Mouse (Mus musculus) neural tube, embryonic 13.5 days (tissue): Measurements from ENCODE around the gene Dgkg. TPM values are rescaled to one million over a fixed set of nuclear protein-coding genes. Genes with fewer than 3 reads are reported as not detected.

ENCODE experiments used
- ATAC-seq: fragments of 200-750 bp; cut with Nextera tagmentation; 2 replicates; pipeline ENCODE4 v1.8.0; 2017; ENCODE audit warnings: low read depth, mild to moderate bottlenecking, moderate TSS enrichment, moderate library complexity
- H3K27ac ChIP-seq: fragments of 300-500 bp; sonication (generic); replicated peaks from 2 replicates; pipeline ENCODE4 v1.5.1; 2015; ENCODE audit warnings: moderate library complexity, mild to moderate bottlenecking, inconsistent platforms
- H3K27me3 ChIP-seq: fragments of 300-500 bp; sonication (generic); 2 replicates; pipeline ENCODE4 v1.6.1; 2015; ENCODE audit warnings: mild to moderate bottlenecking, inconsistent platforms
- H3K36me3 ChIP-seq: fragments of 300-500 bp; sonication (generic); 2 replicates; pipeline ENCODE4 v1.6.1; 2015; ENCODE audit warnings: mild to moderate bottlenecking, inconsistent platforms
- H3K4me1 ChIP-seq: fragments of 300-500 bp; sonication (generic); replicated peaks from 2 replicates; pipeline ENCODE4 v1.6.1; 2015; ENCODE audit warnings: inconsistent platforms
- H3K4me2 ChIP-seq: fragments of 300-500 bp; sonication (generic); 2 replicates; pipeline ENCODE4 v1.6.1; 2015; ENCODE audit warnings: inconsistent platforms, mild to moderate bottlenecking, moderate library complexity
- H3K4me3 ChIP-seq: fragments of 300-500 bp; sonication (generic); 2 replicates; pipeline ENCODE4 v1.5.1; 2015; ENCODE audit warnings: mild to moderate bottlenecking, inconsistent platforms
- H3K9ac ChIP-seq: fragments of 300-500 bp; sonication (generic); 2 replicates; pipeline ENCODE4 v1.6.1; 2015; ENCODE audit warnings: moderate library complexity, mild to moderate bottlenecking, inconsistent platforms
- H3K9me3 ChIP-seq: fragments of 300-500 bp; sonication (generic); 2 replicates; pipeline ENCODE4 v1.6.1; 2016; ENCODE audit warnings: inconsistent platforms
- WGBS: fragments of 180-500 bp; shearing (Covaris S2); methylation state at CpG from one replicate; pipeline ENCODE4 v1.1.7; 2015; 5-methylcytosine and 5-hydroxymethylcytosine counted together
- polyA plus RNA-seq: library from polyadenylated mRNA; unstranded; fragments of >200 nt; fragmentation: Nextera tagmentation; extraction: Ambion mirVana; gene quantifications from 2 replicates; pipeline ENCODE4 v1.2.1, GENCODE M21; 2015

The Dgkg gene
- polyA plus RNA-seq, 1 experiment from 2014 or later, result 0.82 TPM

DNA sequence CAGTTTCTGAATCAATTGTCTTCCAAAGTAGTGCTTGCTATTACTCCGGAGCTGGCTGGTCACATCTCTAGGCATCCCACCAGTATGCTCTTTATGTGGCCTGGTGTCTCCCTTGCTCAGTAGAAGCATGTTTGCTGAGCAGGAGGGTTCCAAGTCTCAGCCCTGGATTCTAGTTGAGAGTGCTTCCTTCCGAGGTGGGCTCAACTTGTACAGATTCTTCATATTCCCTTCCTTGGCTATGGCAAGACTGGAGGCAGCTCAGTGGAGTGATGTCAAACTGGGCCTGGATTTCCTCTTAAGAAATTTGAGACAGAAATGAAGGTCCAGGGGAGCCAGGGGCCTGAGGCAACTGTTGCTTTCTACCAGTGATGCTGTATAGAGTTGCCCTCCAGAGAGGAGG lies 189.9 kb downstream of the Dgkg start:
- Histone ChIP-seq H3K36me3 (no peaks in the 10 kb centered on the region), H3K27ac (no peak overlapping the region), H3K9ac (no peak overlapping the region), H3K4me2 (no peak overlapping the region), H3K9me3 (no peaks in the 10 kb centered on the region), H3K4me1 (no peaks in the 10 kb centered on the region), H3K27me3 (no peaks in the 10 kb centered on the region), H3K4me3 (no peak overlapping the region)
- ATAC-seq, result no peak
- WGBS, result 91% methylated on average over 2 of the region's 2 CpGs

DNA sequence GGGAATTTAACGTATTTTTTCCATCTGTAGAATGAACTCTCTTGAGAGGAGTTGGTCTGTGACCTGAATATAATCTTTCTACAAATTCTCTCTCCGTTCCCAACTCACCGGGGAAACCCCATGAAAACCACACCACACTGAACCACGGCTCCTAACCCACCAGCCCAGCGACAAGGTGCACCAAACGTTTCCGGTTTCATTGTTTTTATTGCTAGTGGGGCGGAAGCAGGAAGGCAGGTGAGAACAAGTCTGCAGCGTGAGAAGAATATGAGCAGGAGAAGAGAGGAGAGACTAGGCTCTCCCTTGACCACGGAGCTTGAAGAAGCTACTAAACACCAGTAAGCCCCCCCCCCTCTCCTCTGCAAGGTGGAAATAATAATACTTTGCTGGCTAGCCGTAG lies 190.6 kb downstream of the Dgkg start:
- WGBS, result 80% methylated on average over 11 of the region's 11 CpGs
- ATAC-seq, result no peak
- H3K4me1 ChIP-seq, result no peaks in the 10 kb centered on the region
- H3K36me3 ChIP-seq, result no peaks in the 10 kb centered on the region
- no peak overlapping the region for H3K9ac ChIP-seq
- H3K4me3 ChIP-seq, result no peak overlapping the region
- H3K9me3 ChIP-seq, result no peaks in the 10 kb centered on the region
- no peak overlapping the region for H3K4me2 ChIP-seq
- H3K27ac ChIP-seq, result no peak overlapping the region
- no peaks in the 10 kb centered on the region for H3K27me3 ChIP-seq

- 84% methylated on average over 3 of the region's 3 CpGs for WGBS
- Histone ChIP-seq H3K27ac (no peak overlapping the region), H3K36me3 (no peaks in the 10 kb centered on the region), H3K27me3 (no peaks in the 10 kb centered on the region), H3K9me3 (no peaks in the 10 kb centered on the region), H3K4me1 (no peaks in the 10 kb centered on the region), H3K4me3 (no peak overlapping the region), H3K4me2 (no peak overlapping the region), H3K9ac (no peak overlapping the region)
- no peak for ATAC-seq
These were observed 194.8 kb downstream of the Dgkg start for GRCm38 (mm10) chr16:22462220-22462619.

DNA sequence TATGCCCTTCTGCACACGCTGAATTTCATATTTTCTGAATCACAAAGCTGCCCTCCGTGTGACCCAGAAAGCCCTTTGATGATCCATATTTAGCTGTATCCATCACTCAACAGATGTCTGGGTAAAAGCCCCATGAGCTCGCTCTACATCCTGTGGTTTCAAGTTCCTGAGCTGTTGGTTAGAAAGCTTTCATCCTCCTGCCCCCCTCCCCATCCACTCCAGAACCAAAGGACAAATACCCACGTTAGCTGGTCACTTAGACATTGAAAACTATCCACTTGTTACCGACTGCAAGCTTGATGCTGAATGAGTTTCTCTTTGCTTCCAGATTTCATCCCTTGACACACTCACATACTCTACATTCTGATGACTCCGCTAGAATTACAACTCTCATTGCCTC lies 195.3 kb downstream of the Dgkg start:
- no peak for ATAC-seq
- H3K9me3 ChIP-seq, result no peaks in the 10 kb centered on the region
- H3K4me1 ChIP-seq, result no peaks in the 10 kb centered on the region
- no peak overlapping the region for H3K4me3 ChIP-seq
- H3K27ac ChIP-seq, result no peak overlapping the region
- no peak overlapping the region for H3K9ac ChIP-seq
- no peaks in the 10 kb centered on the region for H3K27me3 ChIP-seq
- H3K36me3 ChIP-seq, result no peaks in the 10 kb centered on the region
- WGBS, result 77% methylated on average over 6 of the region's 6 CpGs
- H3K4me2 ChIP-seq, result no peak overlapping the region

DNA sequence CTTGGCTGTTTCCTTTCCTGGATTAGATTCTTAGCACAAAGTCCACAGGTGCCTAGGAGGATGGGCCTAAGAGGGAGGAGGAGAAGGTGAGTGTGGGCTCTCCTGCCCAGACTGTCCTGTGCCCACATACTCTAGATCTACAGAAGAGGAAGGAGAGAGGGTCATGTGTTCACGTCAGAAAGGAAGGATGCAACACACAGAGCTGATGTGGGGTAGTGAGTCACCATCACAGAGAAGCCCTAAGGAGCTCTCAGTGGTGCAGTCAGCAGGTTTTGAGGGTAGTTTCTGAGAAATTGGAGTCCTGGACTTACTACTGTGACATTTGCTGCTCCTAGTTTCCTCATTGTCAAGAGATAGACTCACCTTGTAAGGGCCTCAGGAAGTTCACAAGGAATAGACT lies 196.1 kb downstream of the Dgkg start:
- Histone ChIP-seq H3K9me3 (no peaks in the 10 kb centered on the region), H3K4me1 (no peaks in the 10 kb centered on the region), H3K9ac (no peak overlapping the region), H3K4me2 (no peak overlapping the region), H3K36me3 (no peaks in the 10 kb centered on the region), H3K4me3 (no peak overlapping the region), H3K27ac (no peak overlapping the region), H3K27me3 (no peaks in the 10 kb centered on the region)
- WGBS, result 71% methylated on average over 1 of the region's 1 CpGs
- no peak for ATAC-seq

DNA sequence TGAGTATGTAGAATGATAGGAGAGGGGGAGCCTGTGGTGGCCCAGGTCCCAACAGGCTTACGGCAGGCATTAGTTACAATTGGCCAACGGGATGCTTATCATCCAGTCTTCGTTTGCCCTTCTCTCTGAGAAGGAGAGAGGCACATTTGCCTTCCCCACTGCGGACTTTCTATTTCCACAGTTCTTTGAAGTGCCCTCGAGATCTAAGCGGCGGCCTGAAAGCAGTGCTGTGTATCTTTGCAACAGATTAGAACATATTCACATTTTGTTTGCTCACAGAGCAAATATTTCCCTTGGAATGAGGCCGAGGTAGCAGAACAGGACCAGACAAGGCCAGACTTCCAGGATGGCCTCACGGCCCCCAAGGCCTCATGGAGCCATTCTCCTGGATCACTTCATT lies 204.9 kb downstream of the Dgkg start:
- 88% methylated on average over 9 of the region's 9 CpGs for WGBS
- H3K27ac ChIP-seq, result no peak overlapping the region

DNA sequence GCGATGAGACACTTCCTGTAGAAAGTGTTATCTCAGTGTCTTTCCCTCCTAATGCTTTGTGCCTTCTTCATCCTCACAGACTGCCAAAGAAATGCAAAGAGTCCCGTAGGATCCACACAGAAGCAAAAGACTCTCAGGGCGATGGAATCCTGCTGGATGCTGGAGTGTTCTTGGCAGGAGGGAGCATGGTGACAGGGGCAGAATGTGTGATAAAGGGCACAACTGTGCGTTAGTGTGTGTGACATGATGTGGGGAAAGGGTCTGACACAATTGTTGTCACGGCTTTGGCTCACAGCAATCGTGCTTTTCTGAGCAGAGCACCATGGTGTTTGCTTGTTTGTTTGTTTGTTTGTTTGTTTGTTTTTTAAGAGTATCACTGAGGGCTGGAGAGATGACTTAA lies 208.9 kb downstream of the Dgkg start:
- Histone ChIP-seq H3K27me3 (peaks cover 4% of the 10 kb centered on the region; the same call in 1 of the 2 replicates), H3K9ac (no peak overlapping the region), H3K9me3 (no peaks in the 10 kb centered on the region), H3K4me3 (no peak overlapping the region), H3K4me1 (no peaks in the 10 kb centered on the region), H3K4me2 (no peak overlapping the region), H3K36me3 (no peaks in the 10 kb centered on the region), H3K27ac (no peak overlapping the region)
- WGBS, result 82% methylated on average over 6 of the region's 6 CpGs
- no peak for ATAC-seq

More for the DNA sequence above, 204.9 kb downstream of the Dgkg start:
- H3K4me2 ChIP-seq, result no peak overlapping the region
- H3K36me3 ChIP-seq, result no peaks in the 10 kb centered on the region
- ATAC-seq, result no peak
- H3K9me3 ChIP-seq, result no peaks in the 10 kb centered on the region
- H3K4me1 ChIP-seq, result no peaks in the 10 kb centered on the region
- no peaks in the 10 kb centered on the region for H3K27me3 ChIP-seq
- H3K9ac ChIP-seq, result no peak overlapping the region
- H3K4me3 ChIP-seq, result no peak overlapping the region

DNA sequence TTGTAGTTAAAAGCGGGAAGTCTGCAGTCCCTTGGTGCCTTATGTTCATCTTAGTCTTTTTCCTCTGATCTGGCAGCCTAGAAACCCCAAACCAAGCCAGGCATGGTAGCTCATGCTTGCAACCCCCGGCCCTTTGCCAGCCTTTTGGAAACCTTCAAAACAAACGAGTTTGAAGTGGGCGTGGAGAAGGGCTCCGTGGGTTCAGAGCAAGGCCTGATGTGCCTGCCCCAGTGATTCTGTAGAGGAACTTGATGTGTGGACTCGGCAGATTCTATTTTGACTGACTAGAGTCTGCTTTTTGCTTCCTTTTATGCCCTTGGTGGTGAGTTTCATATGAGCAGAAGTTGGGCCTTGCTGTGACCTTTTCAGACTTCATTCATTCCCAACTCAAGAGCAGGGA lies 212.2 kb downstream of the Dgkg start:
- Histone ChIP-seq H3K4me1 (peaks cover 14% of the 10 kb centered on the region), H3K4me2 (no peak overlapping the region), H3K4me3 (no peak overlapping the region), H3K36me3 (no peaks in the 10 kb centered on the region), H3K27me3 (peaks cover 31% of the 10 kb centered on the region), H3K9me3 (no peaks in the 10 kb centered on the region), H3K27ac (no peak overlapping the region), H3K9ac (no peak overlapping the region)
- no peak for ATAC-seq
- 69% methylated on average over 6 of the region's 6 CpGs for WGBS

DNA sequence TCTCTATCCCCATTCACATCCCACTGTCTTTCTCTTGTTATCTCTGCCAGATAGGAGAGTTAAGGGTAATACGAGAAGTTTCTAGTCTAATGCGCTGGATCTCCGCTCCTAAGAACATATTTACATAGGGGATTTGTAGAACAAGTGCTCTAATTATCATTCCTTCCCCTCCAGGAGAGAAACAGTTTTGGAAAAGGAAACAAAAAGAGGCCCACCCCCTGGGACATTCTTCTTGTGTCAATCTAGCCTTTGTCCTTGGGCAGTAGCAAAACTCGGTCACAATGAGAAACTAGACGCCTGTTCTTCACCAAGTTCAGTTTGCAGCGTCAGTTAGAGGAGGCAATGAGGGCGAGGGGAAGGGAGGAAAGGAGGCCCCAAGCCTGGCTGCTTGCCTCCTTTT lies 214.8 kb downstream of the Dgkg start:
- no peak overlapping the region for H3K9ac ChIP-seq
- H3K4me1 ChIP-seq, result peaks cover 30% of the 10 kb centered on the region
- no peak overlapping the region for H3K27ac ChIP-seq
- ATAC-seq, result no peak
- peaks cover 42% of the 10 kb centered on the region for H3K27me3 ChIP-seq
- 25% methylated on average over 7 of the region's 7 CpGs for WGBS
- H3K4me3 ChIP-seq, result no peak overlapping the region
- H3K4me2 ChIP-seq, result no peak overlapping the region
- H3K36me3 ChIP-seq, result no peaks in the 10 kb centered on the region
- H3K9me3 ChIP-seq, result no peaks in the 10 kb centered on the region

DNA sequence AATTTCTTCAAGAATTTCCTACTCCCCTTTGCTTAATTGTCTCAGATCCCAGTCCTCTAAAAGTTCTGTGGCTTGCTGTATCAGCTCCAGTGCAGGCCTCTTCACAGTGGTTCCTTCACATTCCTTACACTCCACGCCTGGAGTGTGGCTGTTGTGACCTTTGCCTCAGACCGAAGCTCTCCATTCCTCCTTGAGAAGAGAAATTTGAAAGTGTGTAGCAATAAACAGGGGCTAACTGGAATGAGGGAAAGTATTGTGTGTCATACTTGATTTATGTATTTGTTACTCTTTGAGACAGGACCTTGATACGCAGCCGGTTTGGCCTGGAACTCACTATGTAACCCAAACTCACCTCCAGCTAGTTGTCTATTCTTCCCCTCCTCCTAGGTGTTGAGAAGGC lies 215.7 kb downstream of the Dgkg start:
- H3K36me3 ChIP-seq, result no peaks in the 10 kb centered on the region
- H3K27ac ChIP-seq, result no peak overlapping the region
- ATAC-seq, result no peak
- 0 out of 2 replicates have a peak overlapping the region, but pooled peaks have one; percentile 99 for H3K4me2 ChIP-seq
- no peak overlapping the region for H3K4me3 ChIP-seq
- H3K4me1 ChIP-seq, result peaks cover 30% of the 10 kb centered on the region
- H3K27me3 ChIP-seq, result peaks cover 49% of the 10 kb centered on the region
- H3K9me3 ChIP-seq, result no peaks in the 10 kb centered on the region
- 82% methylated on average over 4 of the region's 4 CpGs for WGBS
- no peak overlapping the region for H3K9ac ChIP-seq

- Histone ChIP-seq H3K27ac (peak overlapping the region; percentile 61), H3K4me1 (peaks cover 31% of the 10 kb centered on the region), H3K9me3 (no peaks in the 10 kb centered on the region), H3K4me3 (peak overlapping the region; percentile 73), H3K27me3 (peaks cover 59% of the 10 kb centered on the region), H3K36me3 (no peaks in the 10 kb centered on the region), H3K4me2 (peak overlapping the region; percentile 99), H3K9ac (peak overlapping the region; percentile 63)
- under 1% methylated on average over 18 of the region's 18 CpGs for WGBS
- no peak; the same call in 1 of the 2 replicates for ATAC-seq
These were observed 216.8 kb downstream of the Dgkg start for GRCm38 (mm10) chr16:22440269-22440668.

- Histone ChIP-seq H3K4me2 (peak within 1 kb of the TSS; percentile 99), H3K27ac (peak within 1 kb of the TSS; percentile 76), H3K9ac (peak within 1 kb of the TSS; percentile 73), H3K36me3 (no peaks in the 10 kb centered on the region), H3K4me3 (peak within 1 kb of the TSS; percentile 73), H3K27me3 (peaks cover 65% of the 10 kb centered on the region), H3K4me1 (peaks cover 38% of the 10 kb centered on the region), H3K9me3 (no peaks in the 10 kb centered on the region)
- peak; percentile 98 for ATAC-seq
- under 1% methylated on average over 62 of the region's 63 CpGs for WGBS
These were observed 217.4 kb downstream of the Dgkg start, which contains the start of gene Etv5 for GRCm38 (mm10) chr16:22439499-22440177. TSS of gene Etv5 (minus strand) at chr16:22439719.
